Mouse (Mus musculus) stomach, embryonic 15.5 days (tissue): ENCODE measurements at regions not wholly inside any gene's neighbourhood (a gene's known extent, or its start where the extent isn't known, plus 50 kb on each side); places are given as distances from the start of the nearest gene placed in this dataset.

ENCODE experiments used
- ATAC-seq: fragments of 200-750 bp; cut with Nextera tagmentation; 2 replicates; pipeline ENCODE4 v1.8.0; 2017; ENCODE audit warnings: low read depth, moderate number of reproducible peaks, moderate TSS enrichment; ENCODE audit not compliant: insufficient read depth, low FRiP score
- H3K27ac ChIP-seq: fragments of 300-500 bp; sonication (generic); 2 replicates; pipeline ENCODE4 v1.5.1; 2015; ENCODE audit warnings: mild to moderate bottlenecking, inconsistent platforms
- H3K27me3 ChIP-seq: fragments of 300-500 bp; sonication (generic); replicated peaks from 2 replicates; pipeline ENCODE4 v1.6.1; 2015; ENCODE audit warnings: inconsistent platforms
- H3K36me3 ChIP-seq: fragments of 300-500 bp; sonication (generic); 2 replicates; pipeline ENCODE4 v1.6.1; 2015; ENCODE audit warnings: inconsistent platforms
- H3K4me1 ChIP-seq: fragments of 300-500 bp; sonication (generic); 2 replicates; pipeline ENCODE4 v1.6.1; 2015; ENCODE audit warnings: inconsistent platforms
- H3K4me2 ChIP-seq: fragments of 300-500 bp; sonication (generic); 2 replicates; pipeline ENCODE4 v1.6.1; 2015; ENCODE audit warnings: mild to moderate bottlenecking, inconsistent platforms
- H3K4me3 ChIP-seq: fragments of 300-500 bp; sonication (generic); replicated peaks from 2 replicates; pipeline ENCODE4 v1.5.1; 2015; ENCODE audit warnings: inconsistent platforms
- H3K9ac ChIP-seq: fragments of 300-500 bp; sonication (generic); 2 replicates; pipeline ENCODE4 v1.6.1; 2015; ENCODE audit warnings: inconsistent platforms
- H3K9me3 ChIP-seq: fragments of 300-500 bp; sonication (generic); 2 replicates; pipeline ENCODE4 v1.6.1; 2016; ENCODE audit warnings: inconsistent platforms
- WGBS: fragments of 180-500 bp; shearing (Covaris S2); methylation state at CpG from one replicate; pipeline ENCODE4 v1.1.7; 2015; 5-methylcytosine and 5-hydroxymethylcytosine counted together

DNA sequence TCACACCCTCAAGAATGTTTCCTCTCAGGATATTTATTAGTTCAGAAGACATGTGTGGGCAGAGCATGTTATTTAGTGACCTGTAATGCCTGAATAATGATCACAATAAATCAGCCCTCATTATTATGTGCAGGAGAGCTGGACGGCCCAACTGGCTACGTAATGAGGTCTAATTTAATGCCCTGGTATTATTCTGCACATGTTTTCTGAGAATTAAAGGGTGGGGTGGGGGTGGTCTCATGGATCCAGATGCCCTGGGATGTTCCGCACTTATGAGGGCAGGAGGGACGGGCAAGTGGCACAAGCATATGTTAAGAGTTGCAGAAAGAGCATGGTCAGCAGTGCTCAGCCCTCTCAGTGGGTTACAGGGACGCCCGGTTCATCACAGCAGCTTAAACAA lies 339.7 kb upstream of the Npvf start:
- 83% methylated on average over 6 of the region's 6 CpGs for WGBS
- Histone ChIP-seq H3K27me3 (no peaks in the 10 kb centered on the region), H3K27ac (no peak overlapping the region), H3K36me3 (no peaks in the 10 kb centered on the region), H3K4me3 (no peak overlapping the region), H3K4me1 (no peaks in the 10 kb centered on the region), H3K9ac (no peak overlapping the region), H3K4me2 (no peak overlapping the region), H3K9me3 (no peaks in the 10 kb centered on the region)
- no peak for ATAC-seq

DNA sequence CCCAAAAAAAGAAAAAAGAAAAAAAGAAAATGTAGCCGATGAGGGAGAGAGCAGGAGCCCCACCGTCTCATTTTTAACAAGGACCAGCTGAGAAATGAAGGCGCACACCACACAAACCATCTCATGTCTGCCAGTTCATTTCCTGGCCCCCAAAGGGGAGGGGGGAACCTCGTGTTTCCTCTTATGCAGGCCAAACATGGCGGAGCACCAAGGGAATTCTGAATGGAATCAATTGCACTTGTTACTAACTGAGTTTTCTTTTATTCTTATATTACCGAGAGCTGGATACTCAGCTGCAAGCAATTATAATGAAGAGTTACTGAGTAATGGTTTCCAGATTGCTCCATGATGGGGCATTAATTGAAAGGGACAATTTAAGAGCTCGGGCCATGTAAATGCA lies 348.5 kb upstream of the Npvf start:
- H3K27me3 ChIP-seq, result no peaks in the 10 kb centered on the region
- no peaks in the 10 kb centered on the region for H3K36me3 ChIP-seq
- H3K9me3 ChIP-seq, result no peaks in the 10 kb centered on the region
- ATAC-seq, result no peak
- no peak overlapping the region for H3K4me2 ChIP-seq
- H3K4me3 ChIP-seq, result no peak overlapping the region
- H3K9ac ChIP-seq, result no peak overlapping the region
- H3K27ac ChIP-seq, result no peak overlapping the region
- H3K4me1 ChIP-seq, result no peaks in the 10 kb centered on the region
- 60% methylated on average over 7 of the region's 7 CpGs for WGBS

DNA sequence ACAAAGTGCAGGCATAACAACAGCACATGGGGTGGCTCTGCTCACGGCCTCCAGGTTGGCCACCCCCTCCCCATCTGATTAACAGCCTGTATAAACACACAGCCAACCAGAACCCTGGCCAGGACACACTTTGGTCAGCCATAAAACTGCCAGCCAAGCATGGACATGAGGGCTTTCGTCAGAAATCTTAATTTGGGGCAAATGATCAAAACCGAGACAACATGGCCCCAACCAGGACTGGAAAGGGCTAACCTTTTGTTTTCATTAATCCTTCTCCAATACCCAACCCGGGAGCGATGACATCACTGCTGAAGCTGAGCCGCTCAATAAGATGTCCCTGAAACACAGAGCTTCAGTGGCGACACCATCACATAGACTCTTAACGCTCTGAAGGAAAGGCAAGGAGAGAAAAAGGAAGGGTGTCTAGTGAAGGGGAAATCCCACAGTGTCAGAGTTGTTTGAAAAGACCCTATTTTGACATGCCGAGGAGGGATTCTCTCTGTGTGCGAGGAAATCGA lies 351.9 kb upstream of the Npvf start:
- no peak for ATAC-seq
- H3K27me3 ChIP-seq, result no peaks in the 10 kb centered on the region

DNA sequence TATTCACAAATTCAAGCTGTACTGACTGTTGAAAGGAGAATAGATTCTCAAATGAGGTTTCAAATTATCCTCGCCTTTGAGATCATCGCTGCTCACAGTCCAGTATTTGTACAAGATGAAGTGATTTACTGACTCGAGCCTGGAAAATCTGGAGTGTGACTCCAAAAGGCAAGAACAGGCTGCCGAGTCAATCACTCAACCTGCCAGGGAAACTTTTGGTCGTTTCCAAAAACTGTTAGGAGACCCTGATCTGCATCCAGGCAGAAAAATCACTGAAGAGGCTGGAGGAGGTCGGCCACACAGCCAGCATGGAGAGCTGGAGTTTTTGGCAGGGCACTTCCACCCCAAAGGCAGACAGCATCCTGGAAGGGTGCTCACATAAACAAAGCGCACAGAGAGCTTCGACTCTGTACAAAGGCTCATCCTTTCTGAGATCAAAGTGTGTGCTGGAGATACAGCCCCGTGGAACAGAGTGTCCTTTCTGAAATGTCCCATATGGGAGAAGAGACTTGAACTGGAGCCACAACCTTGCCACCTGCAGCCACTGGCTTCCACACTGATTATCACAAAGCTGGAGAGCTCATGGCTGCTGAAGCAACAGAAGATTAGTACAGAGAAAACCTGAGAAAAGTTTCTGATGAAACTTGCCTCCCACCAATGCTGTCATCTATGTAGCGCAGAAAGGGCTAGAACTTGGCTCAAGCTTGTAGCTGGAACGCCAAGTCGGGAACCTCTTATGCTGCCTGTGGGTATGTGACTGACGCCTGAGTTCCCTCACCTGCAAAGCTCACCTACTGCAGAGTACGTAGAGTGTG lies 355.5 kb upstream of the Npvf start:
- H3K27ac ChIP-seq, result peak overlapping the region; percentile 31; the same call in 1 of the 2 replicates
- no peaks in the 10 kb centered on the region for H3K4me1 ChIP-seq
- no peak overlapping the region for H3K9ac ChIP-seq
- no peak overlapping the region for H3K4me2 ChIP-seq
- WGBS, result 49% methylated on average over 14 of the region's 14 CpGs
- H3K36me3 ChIP-seq, result no peaks in the 10 kb centered on the region
- no peak overlapping the region for H3K4me3 ChIP-seq
- ATAC-seq, result no peak
- no peaks in the 10 kb centered on the region for H3K27me3 ChIP-seq
- no peaks in the 10 kb centered on the region for H3K9me3 ChIP-seq

More for the DNA sequence above, 351.9 kb upstream of the Npvf start:
- Histone ChIP-seq H3K4me1 (no peaks in the 10 kb centered on the region), H3K9ac (no peak overlapping the region), H3K4me2 (no peak overlapping the region), H3K9me3 (no peaks in the 10 kb centered on the region), H3K27ac (no peak overlapping the region), H3K4me3 (no peak overlapping the region), H3K36me3 (no peaks in the 10 kb centered on the region)
- WGBS, result 58% methylated on average over 11 of the region's 11 CpGs

DNA sequence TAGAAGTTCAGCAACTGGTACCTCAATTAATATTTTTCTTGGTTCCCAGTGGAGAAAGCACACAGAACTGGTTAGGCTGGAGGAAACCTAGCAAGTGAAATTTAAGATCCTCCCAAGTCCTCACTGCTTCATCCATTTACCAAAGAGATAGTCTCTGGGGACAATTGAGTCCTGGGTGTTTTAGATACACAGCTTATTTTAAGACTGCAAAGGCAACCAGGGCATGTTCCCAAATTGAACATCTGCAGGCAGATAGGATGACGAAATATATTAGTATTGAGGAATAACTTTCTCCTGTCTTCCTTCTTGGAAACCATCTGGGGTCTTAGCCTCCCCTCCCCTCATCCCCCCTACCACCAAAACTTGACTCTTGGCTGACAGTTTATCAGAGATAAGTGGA lies 356.3 kb upstream of the Npvf start:
- no peak for ATAC-seq
- H3K9me3 ChIP-seq, result no peaks in the 10 kb centered on the region
- no peaks in the 10 kb centered on the region for H3K36me3 ChIP-seq
- WGBS, result 66% methylated on average over 1 of the region's 1 CpGs
- H3K9ac ChIP-seq, result no peak overlapping the region
- H3K4me2 ChIP-seq, result no peak overlapping the region
- H3K4me3 ChIP-seq, result no peak overlapping the region
- H3K27ac ChIP-seq, result peak overlapping the region; percentile 0; the same call in 1 of the 2 replicates
- no peaks in the 10 kb centered on the region for H3K27me3 ChIP-seq
- H3K4me1 ChIP-seq, result 0 out of 2 replicates have a peak, but pooled peaks cover 3% of the 10 kb centered on the region

DNA sequence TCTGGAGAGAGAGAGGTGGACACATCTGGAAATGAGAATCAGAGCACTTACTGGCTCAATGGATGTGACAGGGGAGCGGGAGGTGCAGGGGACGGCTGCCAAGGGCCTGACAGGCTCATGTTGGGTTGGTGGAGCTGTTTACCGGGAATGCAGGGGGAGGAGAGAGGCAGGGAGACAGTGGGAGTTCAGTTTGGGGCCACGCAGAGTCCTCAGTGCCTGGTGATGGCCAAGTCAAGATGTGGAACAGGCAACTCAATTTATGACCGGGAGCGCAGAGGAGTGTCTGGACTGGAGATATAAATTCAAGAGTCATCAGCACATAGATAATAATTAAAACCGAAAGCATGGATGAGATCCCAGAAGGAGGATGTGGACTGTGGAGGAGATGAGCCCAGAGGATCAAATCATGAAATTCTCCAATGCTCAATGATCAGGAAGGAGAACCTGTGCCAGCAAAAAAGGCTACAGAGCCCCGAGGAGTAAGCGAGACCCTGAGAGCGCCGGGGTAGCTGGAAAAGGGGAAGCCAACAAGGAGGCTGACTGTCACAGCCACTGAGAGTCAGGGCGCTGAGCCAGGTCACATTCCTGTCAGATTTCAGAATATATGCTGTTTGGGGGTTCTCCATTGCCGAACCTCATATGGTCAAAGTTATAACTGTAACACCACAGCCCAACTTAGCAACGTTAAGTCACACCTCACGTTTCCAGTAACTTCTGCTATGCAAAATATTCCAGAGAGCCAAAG lies 358.0 kb upstream of the Npvf start:
- Histone ChIP-seq H3K27ac (no peak overlapping the region), H3K4me3 (no peak overlapping the region), H3K27me3 (no peaks in the 10 kb centered on the region), H3K36me3 (no peaks in the 10 kb centered on the region), H3K4me1 (0 out of 2 replicates have a peak, but pooled peaks cover 3% of the 10 kb centered on the region), H3K4me2 (no peak overlapping the region), H3K9me3 (no peaks in the 10 kb centered on the region), H3K9ac (no peak overlapping the region)
- no peak for ATAC-seq
- WGBS, result 63% methylated on average over 15 of the region's 15 CpGs

DNA sequence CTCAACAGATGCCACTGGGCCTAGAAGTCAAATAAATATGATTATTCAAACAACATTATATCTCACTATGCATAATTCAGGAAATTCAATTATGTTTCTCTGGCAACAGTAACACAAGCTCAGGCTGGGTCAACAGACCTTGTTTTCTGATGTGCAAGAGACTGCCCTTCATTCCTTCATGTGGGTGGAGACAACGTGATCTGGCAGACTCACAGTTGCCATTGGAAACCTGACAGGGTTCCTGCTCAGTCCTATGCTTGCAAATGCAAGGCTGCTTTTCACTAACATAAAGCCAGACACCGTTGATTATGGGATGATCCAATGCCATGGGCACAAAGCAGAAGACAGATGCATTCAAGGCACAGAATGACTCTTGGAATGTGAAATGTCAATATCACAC lies 361.5 kb upstream of the Npvf start:
- WGBS, result 51% methylated on average over 2 of the region's 2 CpGs
- Histone ChIP-seq H3K27ac (no peak overlapping the region), H3K4me3 (no peak overlapping the region), H3K36me3 (no peaks in the 10 kb centered on the region), H3K4me1 (0 out of 2 replicates have a peak, but pooled peaks cover 3% of the 10 kb centered on the region), H3K27me3 (no peaks in the 10 kb centered on the region), H3K9me3 (no peaks in the 10 kb centered on the region), H3K9ac (no peak overlapping the region), H3K4me2 (no peak overlapping the region)
- ATAC-seq, result no peak

DNA sequence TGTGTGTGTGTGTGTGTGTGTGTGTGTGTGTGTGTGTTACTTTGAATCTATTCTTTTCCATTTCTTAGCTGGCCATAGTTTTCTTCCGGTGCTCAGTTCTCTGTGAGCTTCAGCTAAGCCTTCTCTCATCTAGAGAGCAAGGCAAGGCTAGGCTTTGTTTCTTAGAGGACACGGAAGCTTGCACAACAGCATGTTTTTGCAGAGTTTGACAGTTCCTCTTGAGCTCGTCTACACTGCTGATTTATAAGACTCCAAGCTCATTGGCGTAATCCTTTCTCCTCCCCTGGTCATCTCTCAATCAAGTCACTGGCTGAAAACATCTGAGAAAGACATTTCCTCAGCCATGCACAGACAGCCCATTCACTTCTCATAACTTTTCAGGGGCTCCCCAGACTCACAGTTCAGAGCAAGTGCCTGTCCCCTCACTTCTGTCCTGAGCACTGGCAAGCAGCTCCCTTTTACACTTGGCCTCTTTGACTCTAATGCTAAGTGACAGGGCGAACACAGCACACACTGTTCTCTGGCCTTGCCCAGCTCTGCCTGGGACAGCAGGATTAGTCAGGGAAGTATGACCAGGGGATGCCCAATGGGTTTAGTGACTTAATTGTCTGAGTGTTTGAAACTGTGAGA lies 362.3 kb upstream of the Npvf start:
- H3K36me3 ChIP-seq, result no peaks in the 10 kb centered on the region
- no peak for ATAC-seq
- H3K27me3 ChIP-seq, result no peaks in the 10 kb centered on the region
- no peak overlapping the region for H3K4me2 ChIP-seq
- H3K9ac ChIP-seq, result no peak overlapping the region
- H3K4me3 ChIP-seq, result no peak overlapping the region
- WGBS, result 58% methylated on average over 5 of the region's 5 CpGs
- H3K27ac ChIP-seq, result no peak overlapping the region
- H3K9me3 ChIP-seq, result no peaks in the 10 kb centered on the region
- H3K4me1 ChIP-seq, result 0 out of 2 replicates have a peak, but pooled peaks cover 3% of the 10 kb centered on the region

DNA sequence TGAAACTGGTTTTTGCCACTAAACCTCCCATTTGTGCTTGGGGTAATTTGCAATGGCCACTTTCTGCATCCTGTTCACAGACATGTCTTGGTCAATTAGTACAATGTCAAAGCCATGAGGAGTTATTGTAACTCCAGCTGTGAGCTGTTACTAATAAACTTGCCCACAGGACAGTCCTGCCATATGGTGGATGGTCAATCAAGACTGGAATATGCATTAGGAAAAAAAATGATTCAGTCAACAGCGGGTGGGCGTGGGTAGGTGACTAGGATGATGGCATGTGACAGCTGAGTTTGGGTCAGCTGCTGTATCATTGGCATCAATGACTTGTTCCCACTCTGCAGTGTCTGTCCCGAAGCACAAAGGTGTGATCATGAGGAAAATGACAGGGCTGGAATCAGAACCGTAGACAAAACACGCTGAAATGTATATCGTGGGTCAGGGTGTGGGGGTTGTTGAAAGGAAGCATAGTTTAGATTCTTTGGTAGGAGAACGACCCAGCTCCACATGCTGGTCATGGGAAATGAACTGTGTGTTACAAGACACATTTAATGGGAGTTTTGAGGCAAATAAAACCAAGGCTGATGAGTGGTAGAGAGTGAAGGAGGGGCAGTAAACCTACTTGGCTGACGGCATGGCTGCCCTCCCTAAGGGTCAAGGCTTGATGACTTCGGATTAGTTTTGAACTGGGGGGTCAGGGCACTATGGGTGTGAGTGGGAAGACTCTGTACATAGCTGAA lies 363.2 kb upstream of the Npvf start:
- no peaks in the 10 kb centered on the region for H3K9me3 ChIP-seq
- WGBS, result 72% methylated on average over 9 of the region's 9 CpGs
- no peak overlapping the region for H3K4me3 ChIP-seq
- H3K27me3 ChIP-seq, result no peaks in the 10 kb centered on the region
- H3K36me3 ChIP-seq, result no peaks in the 10 kb centered on the region
- 0 out of 2 replicates have a peak, but pooled peaks cover 3% of the 10 kb centered on the region for H3K4me1 ChIP-seq
- H3K27ac ChIP-seq, result no peak overlapping the region
- no peak for ATAC-seq
- H3K9ac ChIP-seq, result no peak overlapping the region
- H3K4me2 ChIP-seq, result no peak overlapping the region

DNA sequence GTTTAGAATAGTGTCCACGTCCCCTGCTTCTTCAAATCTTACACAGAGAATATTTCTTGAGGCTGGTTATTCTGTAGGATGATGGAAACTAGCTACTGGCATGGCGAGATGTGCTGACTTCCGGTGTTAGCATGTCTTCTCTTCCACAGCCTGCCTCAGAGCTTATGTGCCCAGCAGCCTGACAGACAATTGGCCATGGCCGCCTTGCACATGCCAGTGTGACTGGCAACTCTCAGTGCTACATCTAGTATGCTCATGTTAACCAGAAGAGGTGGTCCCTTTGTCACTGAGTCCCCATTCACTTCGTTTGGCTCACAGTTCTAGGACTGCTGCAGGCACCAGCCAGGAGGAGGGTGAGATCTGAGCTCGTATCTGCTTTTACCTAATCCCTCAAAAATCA lies 367.0 kb upstream of the Npvf start:
- 0 out of 2 replicates have a peak overlapping the region, but pooled peaks have one; percentile 1 for H3K27ac ChIP-seq

DNA sequence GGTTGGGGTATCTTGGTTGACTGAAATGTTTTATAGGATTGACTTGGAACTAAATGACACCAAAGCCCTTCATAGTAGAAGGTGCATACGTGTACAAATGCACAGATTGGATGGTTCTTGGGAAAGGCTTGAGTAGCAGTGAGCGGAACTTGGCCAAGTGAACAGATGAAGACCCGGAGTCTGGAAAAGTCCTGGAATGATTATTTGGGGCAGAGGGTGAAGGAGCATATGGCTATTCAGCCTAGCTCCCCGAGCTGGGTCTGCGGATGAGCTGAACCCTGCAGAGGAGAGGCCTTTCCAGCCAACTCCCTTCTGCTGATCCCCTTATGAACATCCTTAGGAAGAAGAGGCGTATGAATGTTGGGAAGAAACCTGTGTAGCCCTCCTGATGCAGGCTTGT lies 369.1 kb upstream of the Npvf start:
- H3K36me3 ChIP-seq, result no peaks in the 10 kb centered on the region
- H3K27me3 ChIP-seq, result no peaks in the 10 kb centered on the region
- H3K4me1 ChIP-seq, result no peaks in the 10 kb centered on the region
- no peak overlapping the region for H3K27ac ChIP-seq
- H3K9ac ChIP-seq, result no peak overlapping the region
- no peak overlapping the region for H3K4me3 ChIP-seq
- no peak for ATAC-seq
- H3K9me3 ChIP-seq, result no peaks in the 10 kb centered on the region
- 81% methylated on average over 6 of the region's 6 CpGs for WGBS
- no peak overlapping the region for H3K4me2 ChIP-seq

More for the DNA sequence above, 367.0 kb upstream of the Npvf start:
- Histone ChIP-seq H3K4me3 (no peak overlapping the region), H3K27me3 (no peaks in the 10 kb centered on the region), H3K4me2 (no peak overlapping the region), H3K36me3 (no peaks in the 10 kb centered on the region), H3K9me3 (no peaks in the 10 kb centered on the region), H3K9ac (no peak overlapping the region), H3K4me1 (no peaks in the 10 kb centered on the region)
- 78% methylated on average over 6 of the region's 6 CpGs for WGBS
- no peak for ATAC-seq
